Mouse (Mus musculus) ovary, postnatal 10 days (tissue): ENCODE results near the gene Dmgdh.

ENCODE experiments used
- DNase-seq: peaks from one replicate; pipeline ENCODE4 v3.0.0; 2022; ENCODE audit warnings: low spot score

Gene Dmgdh

DNA sequence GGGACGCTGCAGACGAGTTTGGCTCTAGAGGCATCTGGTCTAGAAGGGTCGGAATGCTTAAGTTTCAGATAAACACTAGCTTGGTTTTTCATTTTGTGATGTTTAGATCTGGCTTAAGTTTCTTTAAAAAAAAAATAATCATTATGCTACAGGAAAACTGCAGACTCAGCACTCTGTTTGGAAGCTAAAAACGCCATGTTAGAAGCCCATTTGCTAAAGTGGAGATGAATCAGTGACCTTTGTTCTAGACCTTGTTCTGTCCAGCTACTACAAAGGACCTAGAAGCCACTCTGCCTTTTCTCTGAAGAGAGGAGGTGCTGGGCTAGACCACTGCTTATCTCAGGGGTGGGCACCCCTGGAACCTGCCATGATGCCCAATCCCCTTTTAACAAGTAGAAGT, 36.1 kb downstream of the Dmgdh start:
- DNase-seq = no peak

DNA sequence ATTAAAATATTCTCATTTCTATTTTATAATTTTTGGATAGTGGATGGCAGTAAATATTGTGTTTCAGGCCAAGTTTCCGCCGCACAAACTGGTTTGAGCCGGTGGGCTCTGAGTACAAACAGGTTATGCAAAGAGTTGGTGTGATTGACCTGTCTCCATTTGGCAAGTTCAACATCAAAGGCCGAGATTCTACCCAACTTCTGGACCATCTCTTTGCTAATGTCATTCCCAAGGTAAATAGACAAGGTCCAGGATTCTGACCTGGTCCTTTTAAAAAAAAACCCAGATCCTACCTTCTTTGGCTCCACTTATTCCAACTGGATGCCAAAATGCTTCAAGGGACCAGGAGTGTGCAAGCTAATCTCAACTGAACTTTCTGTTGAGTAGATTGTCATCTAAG, 37.0 kb downstream of the Dmgdh start:
- DNase-seq = no peak

DNA sequence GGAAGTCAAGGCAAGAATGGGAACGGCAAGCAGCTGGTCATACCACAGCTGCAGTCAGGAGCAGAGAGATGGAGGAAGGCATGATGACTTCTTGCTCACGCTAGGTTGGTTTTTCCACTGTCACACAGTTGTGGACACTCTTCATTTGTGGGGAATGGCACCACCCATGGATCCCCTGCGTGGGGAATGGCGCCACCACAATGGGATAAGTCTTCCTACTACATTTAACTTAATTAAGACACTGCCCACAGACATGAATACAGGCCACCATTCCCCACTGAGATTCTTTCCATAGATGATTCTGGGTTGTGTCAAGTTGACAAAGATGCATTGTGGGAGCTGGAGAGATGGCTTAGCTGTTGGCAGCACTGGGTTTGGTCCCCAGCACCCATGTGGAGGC, 38.1 kb downstream of the Dmgdh start:
- DNase-seq = no peak

DNA sequence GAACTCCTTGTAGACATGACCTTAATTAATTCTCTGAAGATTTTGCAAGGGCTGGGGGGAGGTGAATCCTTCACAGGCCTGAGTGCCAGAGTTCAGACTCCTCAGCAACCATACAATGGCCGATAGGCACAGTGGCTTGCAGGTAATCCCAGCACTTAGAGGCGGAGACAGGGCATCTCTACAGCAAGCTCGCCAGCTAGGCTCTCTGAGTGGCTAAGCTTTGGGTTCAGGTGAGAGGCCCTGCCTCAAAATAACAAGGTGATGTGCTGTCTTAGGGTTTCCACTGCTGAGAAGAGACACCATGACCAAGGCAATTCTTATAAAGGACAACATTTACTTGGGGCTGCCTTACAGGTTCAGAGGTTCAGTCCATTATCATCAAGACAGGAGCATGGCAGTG, 39.6 kb downstream of the Dmgdh start:
- DNase-seq = no peak

DNA sequence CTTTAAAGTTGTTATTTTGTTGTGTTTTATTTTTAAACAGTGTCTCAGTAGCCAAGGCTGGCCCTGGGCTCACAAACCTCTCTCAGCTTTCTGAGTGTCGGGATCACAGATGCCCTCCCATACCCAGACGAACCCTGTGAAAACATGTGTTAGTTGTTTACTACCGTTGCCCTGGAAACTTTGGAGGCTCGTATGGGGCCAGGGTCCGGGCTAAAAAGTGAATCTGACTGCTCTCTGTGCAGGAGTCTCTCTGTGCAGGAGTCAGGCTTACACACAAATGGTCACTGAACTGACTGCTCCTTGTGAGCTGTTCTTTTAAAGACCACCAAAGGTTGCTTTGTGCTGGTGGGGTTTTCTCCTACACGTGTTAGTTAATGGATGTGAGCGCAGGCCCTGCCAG, 42.9 kb downstream of the Dmgdh start:
- DNase-seq = no peak

DNA sequence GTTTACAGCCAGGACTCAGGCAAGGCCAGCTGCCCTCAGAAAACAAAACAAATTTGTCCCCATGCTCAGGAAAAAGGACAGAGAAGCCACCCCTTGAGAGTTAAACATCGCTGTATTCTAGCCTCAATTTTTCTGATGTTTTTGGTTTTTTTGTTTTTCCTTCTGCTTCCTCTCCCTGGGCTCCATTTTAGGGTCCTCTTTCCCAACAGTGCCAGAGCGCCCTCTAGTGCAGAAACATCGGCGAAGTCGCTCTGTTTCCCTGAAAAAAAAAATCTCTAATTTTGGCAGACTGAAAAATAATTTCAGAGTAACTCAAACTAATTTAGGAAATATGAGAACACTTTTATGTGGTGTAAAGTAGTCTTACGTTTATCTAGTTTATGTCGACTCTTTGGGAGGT, 44.7 kb downstream of the Dmgdh start:
- DNase-seq = peak; percentile 31

DNA sequence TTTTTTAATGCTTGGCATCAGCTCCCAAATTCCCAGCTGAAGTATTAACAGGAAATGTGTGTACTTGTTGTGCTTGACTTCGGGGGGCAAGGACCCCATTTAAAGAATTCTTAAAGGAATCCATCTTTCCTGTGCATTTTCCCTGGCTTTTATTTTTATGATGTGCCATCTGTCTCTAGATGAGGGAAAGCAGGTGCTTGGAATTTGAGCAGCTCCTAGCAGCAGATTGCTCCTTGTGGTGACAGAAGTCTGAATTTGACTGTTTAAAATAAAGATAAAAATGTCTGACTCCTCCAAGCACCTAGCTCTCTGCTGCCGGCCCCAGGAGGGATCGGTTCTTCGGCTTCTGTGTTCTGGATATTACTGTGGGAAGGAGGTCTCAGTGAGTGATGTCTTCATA, 47.7 kb downstream of the Dmgdh start:
- no peak for DNase-seq

DNA sequence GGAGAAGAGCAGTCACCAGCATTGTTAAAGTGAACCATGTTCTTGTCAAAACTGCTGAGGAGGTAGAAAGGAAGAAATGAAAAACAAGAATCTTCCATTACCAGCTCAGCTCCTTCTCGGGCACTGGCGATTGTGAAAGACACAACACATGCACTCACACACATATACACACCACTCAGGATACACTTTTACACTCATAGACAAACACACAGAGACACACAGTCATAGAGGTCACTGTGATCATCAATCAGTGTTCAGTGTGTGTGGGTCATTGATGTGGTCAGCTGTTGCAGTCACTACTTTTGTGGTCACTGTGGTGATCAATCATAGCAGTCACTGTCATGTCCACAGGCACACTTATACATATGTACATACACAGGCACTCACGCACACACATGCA, 49.2 kb downstream of the Dmgdh start:
- DNase-seq = no peak

DNA sequence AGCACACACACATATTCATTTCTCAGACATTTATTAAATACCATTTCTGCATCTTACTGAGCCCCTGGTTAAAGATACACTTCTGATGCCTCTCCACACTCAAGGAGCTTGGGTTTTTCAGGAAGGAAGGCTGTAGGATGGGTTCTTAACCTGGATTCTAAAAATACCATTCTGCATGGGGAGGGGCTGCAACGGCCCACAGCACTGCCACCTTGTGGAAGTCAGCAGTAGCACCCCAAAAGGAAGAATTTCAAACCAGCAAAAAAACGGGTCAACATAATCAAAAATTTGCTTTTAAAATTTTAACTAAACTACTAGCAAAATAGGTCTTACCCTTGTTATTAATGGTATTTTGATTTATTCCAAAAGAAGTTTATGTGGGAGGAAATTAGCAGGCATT, 50.0 kb downstream of the Dmgdh start:
- DNase-seq = no peak

DNA sequence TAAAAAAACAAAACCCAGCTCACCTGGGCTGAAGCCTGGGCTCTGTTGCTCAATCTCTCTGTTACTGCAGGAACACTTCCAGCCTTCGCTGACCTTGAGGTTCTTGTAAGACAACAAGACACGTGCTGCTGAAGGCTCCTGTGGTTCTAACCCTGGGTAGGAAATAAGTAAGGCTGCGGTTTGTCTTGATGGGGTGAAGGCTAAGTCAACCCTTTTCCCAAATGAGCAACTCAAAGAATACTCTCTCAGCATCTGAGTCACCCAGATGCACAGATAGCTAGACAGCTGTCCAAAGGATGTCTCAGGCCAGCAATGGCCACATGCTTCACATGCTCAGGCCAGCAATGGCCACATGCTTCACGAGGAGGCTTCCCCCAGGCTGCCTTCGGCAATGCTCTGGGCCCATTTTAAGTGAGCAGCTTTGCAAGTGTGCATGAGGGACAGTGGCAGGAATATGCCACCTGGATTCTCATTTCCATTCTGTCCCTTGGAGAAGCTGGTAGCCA, 61.0 kb downstream of the Dmgdh start:
- no peak for DNase-seq

DNA sequence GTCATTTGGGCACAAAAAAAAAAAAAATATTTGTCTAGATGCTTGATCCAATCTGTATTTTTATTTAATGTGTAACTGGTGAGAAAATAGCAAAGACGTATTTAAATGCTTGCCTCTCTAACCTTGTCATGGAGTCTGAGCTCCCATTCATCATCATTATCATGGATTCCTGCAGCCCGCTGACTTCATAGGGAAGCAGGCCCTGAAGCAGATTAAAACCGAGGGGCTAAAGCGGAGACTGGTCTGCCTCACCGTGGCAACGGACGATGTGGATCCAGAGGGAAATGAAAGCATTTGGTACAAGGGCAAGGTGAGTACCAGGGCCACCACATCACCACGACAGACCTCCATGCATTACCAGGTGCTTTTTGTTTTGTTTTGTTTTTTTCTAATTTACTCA, 69.9 kb downstream of the Dmgdh start:
- no peak for DNase-seq

DNA sequence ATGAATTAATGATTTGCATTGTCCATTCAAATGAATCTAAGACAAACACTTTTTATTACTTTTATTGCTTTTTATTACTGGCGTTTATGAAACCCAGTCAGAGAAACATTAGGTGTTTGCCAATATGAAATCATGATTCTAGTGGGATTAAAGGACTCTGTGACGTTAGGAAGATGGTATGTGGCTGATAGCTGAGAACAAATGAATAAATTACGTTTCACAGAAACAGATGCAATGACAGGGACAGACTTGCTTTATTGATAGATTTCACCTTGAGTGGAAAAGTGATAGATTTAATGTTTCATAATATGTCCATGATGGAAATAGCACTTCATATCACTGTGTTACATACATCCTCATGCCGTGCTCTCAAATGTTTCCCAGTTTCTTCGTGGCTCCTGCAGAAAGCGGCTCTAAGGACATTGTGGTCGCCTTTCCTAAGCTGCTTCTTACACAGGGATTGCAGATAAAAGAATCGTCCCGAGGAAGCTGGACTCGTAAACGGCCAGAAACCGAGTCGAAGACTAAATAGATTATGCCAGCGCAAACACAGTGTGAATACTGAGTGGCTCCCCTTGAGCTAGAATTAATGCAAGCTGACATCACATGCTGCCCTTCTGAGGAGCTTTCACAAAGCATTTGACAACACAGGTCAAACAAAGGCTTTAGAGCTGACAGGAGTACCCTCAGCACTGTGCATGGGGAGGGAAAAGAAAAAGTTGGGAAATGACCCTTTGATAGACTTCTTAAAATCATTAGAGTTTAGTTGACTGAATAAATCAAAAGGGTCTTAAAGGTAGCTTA, 78.6 kb downstream of the Dmgdh start:
- no peak for DNase-seq

DNA sequence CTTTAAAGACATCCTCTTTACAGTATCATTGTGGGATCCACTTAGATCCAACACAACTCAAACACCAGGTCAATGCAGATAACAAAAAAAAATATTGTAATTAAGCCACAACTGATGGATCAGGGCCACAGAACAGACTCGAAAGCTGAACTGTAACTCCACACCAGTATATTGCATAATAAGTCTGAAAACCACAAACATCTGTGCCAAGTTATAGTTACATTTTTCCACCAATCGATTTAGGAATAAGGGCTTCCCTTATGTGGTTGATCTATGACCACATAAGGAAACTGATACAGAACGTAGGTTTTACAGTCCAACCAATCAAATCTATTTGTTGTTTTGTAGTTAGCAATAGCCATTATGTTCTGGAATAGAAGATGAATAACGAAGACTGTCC, 80.9 kb downstream of the Dmgdh start:
- DNase-seq = no peak

DNA sequence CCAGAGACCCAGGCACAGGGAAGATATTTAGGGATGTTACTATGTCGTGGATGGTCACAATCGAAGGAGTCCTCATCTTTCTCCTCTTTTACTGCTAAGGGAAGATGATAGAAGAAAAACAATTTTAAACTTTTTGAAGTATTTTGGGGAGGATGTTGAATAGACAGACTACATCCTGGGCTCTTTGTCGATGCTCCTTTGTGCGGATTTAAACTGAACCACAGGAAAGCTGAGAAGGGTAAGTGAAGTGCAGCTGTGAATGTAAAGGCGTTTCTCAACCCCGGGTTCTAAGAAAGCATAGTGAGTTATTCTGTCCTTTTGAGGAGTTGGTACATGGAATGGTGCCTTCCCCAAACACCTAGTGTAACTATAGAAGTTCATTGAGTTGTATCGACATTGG, 82.4 kb downstream of the Dmgdh start:
- no peak for DNase-seq

DNA sequence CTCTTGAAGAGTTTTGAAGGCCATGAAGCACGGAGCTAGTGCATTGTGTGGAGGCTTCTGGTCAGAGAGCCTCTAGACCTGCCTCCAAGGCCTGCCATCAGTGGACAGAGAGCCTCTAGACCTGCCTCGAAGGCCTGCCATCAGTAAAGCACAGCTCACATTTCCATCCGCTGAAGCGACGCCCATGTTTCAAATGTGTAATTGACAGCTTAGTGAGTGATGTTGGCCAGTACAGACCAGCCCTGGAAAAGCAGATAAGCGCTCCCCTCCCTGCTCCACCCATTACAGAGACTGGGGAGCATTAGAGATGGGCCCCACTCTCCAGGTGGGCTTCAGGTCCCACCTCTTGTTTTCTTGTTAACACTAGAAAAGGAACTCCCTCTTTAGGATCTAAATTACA, 83.3 kb downstream of the Dmgdh start:
- DNase-seq = no peak

DNA sequence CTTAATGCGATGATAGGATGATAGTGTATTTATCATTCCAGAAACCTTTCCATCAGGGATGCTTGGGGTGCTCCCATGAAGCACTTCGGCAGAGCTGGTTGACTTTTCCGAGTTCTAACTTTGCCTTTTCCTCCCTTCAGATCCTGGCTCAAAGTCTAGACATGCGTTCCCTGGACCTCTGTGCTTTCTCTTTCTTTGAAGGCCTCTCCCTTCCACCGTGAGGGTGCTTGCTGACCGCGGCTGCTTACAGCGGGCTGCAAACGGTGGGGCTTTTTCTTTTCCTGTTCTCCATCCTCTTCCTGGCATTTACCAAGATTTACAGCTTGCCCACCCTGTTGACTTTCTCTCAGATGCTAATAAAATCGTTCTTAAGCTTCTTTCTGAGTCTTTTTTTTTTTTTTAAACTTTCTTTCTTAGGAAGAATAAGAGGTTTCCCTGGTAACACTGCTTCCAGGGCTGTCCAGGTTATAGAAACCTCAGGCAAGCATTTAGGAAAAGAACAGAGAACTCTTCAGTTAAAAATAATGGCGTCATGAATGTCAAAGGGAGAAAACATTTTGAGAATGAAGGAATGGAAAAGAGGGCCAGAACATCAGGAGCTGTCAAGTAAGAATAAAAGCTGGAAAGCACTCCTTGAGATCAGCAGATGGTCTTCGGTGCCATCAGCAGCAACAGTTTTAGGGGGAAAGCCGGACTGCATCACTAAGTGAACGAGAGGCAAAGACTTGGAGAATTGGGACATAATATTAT, 84.1 kb downstream of the Dmgdh start:
- DNase-seq = no peak

DNA sequence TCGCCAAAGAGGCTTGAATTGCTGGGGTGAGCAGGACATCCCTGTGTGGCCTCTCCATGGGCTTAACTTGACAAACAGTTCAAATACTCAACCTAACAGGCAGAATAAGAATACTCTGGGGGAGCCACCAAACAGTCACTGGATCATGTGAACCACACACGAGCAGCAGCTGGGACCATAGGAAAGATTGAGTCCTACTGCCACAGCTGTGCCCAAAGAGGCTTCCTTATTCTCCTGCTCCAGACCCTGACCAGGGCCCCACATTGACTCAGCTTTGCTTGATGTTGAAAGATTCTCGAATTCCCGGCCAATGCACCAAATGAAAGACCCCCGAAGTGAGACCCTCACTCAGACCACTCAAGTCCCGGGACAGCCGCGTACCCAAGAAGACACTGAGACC, 87.6 kb downstream of the Dmgdh start:
- DNase-seq = no peak

DNA sequence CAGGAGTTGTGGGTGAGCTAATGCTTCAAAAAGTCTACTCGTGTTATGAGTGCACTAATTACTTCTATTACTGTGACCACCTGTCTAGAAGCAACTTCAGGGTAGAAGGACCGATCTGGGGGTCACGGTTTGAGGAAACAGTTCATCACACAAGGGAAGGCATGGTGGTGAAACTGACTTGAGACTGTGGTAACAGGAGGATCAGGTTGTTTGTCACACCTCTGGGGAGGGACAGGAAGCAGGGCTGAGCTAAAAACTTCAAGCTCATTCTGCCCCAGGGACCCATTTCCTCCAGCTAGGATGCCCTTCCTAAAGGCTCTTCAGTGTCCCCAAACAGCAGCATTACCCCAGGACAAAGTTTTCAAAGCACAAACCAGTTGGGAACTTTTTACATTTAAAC, 88.6 kb downstream of the Dmgdh start:
- no peak for DNase-seq

DNA sequence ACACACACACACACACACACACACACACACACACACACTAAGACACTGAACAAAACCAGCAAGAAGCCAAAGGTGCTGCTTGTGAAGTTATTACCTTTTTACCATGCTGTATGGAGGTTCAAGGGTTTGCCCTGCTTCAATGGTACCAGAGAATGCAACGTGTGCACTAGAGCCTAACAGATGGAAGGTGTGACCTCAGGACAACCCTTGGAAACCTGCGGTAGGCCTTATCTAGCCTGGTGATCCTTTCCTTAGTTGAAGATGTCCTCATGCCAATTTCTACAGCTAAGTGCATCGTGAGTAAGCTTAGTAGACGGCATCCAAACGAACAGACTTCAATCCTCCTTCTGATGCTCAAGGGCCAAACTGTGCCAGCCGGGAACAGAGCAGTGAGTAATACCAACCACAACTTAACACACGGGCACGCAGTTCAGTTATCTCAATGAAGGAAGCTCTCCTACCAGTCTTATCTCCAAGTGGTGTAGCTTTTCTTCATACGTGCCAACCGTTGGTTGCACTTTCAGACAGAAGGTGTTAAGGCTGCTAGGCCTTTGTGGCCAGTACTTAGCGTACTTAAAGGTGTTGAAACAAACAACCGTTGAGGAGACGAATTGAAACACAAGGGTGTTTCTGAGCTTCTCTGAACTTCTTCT, 90.2 kb downstream of the Dmgdh start:
- no peak for DNase-seq

DNA sequence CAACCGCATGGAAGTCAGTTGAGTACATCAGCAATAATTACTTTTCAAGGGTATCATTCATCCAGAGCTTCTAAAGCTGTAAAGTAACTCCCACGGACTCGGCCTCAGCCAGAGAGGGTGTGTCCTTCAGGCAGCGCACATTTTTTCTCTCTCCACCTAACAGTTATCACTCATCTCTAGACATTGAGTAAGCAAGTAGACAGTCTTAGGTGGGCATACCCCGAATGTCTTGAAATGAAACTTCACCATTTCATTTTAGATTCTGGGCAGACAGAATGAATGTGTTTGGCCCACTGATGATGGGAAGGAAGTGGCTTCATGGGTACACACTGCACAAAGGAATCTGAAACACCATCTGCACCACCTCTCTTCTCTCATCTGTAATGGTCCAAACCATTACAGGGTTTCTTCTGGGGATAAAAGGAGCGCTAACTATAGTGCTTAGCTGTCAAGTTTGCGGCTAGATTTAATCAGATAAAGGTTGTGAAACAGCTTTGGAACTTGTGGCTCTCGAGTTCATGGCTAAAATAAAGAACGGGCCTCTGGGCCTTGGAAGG, 96.9 kb downstream of the Dmgdh start:
- no peak for DNase-seq

DNA sequence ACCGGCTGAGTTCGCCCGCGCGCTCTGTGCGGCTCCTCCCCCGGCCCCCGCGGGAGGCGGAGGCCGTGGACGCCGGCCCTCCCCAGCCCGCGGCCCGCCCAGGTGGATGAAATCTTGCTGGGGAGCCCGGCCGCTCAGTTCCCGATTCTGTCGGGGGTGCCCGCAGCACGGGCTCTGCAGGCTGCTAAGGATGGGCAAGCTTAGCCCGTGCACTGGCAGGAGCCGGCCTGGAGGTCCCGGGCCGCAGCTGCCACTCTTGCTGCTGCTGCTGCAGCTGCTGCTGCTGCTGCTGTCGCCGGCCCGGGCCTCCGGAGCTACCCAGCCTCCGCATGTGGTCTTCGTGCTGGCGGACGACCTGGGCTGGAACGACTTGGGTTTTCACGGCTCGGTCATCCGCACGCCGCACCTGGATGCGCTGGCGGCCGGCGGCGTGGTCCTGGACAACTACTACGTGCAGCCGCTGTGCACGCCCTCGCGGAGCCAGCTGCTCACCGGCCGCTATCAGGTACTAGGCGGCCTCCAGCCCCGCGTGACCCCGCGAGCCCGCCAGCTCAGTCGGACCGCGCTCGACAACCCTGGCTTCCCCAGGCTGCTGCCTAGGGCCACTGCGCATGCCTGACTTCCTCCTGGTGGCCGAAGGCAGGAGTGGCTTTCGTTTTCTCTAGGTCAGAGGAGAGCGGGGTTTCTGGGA, 97.5 kb downstream of the Dmgdh start, which contains the start of gene Arsb:
Gene Arsb (plus strand): TSS at position 43 of the 691 bp plus-strand sequence.
- DNase-seq = peak; percentile 74

DNA sequence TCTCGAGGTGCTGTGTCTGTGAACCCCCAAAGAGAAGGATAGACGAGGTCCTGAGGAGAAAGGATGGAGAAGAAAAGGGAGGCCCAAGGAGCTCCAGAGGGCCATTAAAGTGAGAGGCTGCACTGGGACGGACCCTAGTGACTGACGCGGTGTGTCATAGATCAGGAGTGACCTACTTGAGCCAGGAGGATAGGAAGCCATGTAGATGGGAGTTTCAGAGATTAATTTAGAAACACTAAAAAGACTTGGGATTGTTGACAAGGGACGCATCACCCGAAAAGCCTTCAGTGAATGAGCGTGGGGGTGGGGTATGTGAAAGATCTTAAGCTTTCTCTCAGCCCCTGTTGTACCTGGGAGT, 98.0 kb downstream of the Dmgdh start:
- no peak for DNase-seq
